Mouse (Mus musculus) CD4-positive helper T cell, adult 2 months (primary cell): ENCODE measurements around the gene Fastkd3.

ENCODE experiments used
- DNase-seq: peaks from one replicate; pipeline ENCODE4 v3.0.0-alpha.2; 2012; ENCODE audit warnings: low read depth, missing footprints, low spot score

Fastkd3 gene

DNA sequence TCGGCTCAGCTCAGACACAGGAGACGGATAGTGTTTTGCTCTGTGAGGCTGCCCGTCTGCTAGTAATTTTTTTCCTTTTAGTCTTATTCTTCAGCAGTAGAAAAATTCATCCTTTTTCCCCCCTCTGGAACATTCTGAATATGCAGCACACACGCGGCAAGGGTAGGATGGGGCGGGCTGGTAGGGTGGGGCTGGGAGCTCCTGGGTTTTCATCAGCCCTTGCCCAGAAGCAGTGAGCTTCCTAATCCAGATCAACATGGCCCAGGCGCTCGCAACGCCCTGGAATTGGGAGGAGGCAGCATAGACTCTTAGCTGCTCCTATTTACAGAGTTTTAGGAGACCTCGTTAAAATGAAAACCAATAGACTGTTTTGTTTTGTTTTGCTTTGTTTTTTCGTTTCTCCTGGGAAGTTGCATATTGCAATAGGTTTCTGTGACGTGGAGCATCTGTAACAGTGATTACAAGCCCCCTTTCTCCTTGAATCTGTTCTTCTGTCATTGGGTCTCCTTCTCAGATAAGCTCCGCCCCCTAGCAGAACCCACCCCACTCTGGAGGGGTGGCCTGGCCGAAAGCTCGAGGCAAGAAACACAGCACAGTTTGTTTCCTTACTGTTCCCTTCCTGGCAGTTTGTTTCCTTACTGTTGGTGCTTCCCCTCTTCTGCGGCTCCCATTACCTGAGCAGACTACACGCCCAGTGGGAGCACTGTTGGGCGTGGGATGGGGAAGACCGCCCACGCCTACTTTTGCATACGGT lies 25.8 kb downstream of the Fastkd3 start:
- DNase-seq = peak; percentile 7

- no peak for DNase-seq
These were observed 40.8 kb downstream of the Fastkd3 start for GRCm38 (mm10) chr13:68622792-68623191.

GRCm38 (mm10) chr13:68627041-68627440 lies 45.0 kb downstream of the Fastkd3 start:
- DNase-seq = no peak
